Mouse (Mus musculus) right cerebral cortex, adult 18-20 months (tissue): ENCODE measurements at regions not wholly inside any gene's neighbourhood (a gene's known extent, or its start where the extent isn't known, plus 50 kb on each side); places are given as distances from the start of the nearest gene placed in this dataset.

Experiments used
- DNase-seq: peaks from one replicate; pipeline ENCODE4 v3.0.0; 2022; ENCODE audit warnings: mixed read lengths

- DNase-seq, result no peak
Observed at GRCm38 (mm10) chr10:68378212-68378611, 99.7 kb upstream of the Arid5b start.

- no peak for DNase-seq
Observed at GRCm38 (mm10) chr10:68377479-68377878, 98.9 kb upstream of the Arid5b start.

DNA sequence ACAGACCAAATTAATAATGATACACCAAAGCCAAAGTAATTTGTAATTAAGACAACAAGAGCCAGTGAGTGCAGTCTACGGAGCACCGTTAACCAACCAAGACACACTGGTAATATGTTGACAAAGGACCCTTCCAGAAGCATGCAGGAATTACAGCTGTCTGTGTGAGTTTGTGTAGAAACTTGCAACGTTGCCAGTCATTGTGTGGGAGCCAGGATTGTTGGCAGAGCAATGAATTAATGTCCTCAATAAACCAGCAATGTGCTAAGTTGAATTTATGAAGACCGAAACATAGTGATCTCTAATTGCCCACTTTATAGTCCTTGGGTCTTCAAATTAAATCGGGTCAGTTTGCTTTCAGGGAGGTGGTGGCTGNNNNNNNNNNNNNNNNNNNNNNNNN lies 95.3 kb upstream of the Arid5b start:
- DNase-seq, result no peak

DNA sequence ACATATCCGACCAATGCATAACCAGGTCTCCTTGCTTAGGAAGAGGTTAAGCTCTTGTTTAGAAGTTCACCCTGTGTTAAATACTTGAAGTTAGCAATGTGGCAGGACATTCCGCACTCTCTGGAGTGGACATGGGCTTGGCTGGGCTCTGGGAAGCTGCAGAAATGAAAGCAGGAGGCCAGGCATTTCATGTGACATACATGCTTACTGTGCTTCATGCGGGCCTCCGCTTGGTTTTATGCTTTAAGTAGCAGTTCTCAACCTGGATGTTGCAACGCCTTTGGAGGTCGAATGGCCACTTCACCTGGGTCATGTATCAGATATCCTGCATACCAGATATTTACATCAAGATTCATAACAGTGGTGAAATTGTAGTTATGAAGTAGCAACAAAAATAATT lies 93.2 kb upstream of the Arid5b start:
- DNase-seq, result no peak

DNA sequence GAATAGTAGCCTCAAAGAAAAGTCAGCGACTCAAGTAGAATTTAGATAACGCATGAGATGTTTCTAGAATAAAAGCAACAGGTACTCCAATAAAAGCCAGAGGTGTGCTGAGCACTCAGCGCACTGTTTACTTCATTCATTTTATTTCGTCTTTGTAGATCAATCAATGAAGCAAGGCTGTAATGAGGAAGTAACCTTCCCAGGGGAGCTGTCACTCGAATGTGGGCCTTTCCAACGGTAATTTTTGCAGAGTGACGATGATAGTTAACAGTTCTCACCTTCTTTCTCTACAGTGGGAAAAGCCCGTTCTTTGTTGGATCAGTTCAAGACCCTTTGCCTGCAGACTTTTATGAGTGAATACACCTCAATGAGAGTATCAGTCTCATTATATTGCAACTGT lies 92.4 kb upstream of the Arid5b start:
- DNase-seq, result no peak

- no peak for DNase-seq
Observed at GRCm38 (mm10) chr10:68366796-68367195, 88.3 kb upstream of the Arid5b start.

DNA sequence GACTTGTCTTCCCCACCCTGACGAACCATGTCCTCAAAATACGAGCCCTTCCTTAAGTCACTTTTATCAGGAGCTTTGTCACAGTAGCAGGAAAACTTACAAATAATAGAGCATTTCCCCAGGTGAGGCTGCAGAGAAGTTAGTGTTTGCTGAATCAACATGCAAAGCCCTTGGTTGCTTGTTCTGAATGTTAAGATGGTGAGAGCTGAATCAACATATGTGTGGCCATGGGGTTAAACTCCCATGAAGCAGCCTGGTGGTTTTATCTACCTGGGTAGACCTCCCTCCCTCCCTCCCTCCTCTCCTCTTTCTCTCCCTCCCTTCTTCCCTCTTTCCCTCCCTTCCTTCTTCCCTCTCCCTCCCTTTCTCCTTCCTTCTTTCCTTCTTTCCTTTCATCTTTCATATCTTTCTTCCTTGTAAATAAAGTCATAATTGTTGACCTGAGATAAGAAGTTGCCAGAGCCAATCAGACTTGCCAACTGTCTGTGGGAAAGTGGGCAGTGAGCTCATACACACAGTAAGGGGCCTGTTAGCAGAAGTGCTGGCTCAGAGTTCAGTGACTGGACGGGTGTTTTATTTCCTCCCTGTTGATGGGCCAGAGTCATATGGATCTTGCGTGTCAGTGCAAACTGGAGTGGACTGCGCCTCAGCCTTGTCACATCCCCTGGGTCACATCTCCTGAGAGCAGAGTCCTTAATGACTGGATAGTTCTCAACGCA lies 82.4 kb upstream of the Arid5b start:
- DNase-seq, result no peak

GRCm38 (mm10) chr10:68359135-68359534 lies 80.6 kb upstream of the Arid5b start:
- no peak for DNase-seq

DNA sequence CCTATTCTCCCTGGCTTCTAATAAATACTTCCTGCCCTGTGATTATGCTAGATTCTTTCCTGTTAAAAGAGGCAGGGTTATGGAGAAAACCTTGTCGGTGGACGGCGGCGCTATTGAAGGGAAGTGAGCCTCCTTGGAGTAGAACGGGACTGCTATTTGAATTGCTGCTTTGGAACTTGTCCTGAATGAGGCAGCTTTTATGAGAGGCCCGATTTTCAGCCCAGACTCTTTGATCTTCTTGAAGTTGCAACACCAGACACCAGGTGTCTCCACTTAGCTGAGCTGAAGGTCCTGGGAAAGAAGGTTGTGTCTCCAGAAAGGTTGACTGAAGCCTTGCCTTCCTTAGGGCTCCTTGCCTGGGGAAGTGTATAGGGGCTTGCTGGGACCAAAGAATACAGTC lies 78.4 kb upstream of the Arid5b start:
- DNase-seq, result peak; percentile 20

- no peak for DNase-seq
Observed at GRCm38 (mm10) chr10:68356521-68356920, 78.0 kb upstream of the Arid5b start.

DNA sequence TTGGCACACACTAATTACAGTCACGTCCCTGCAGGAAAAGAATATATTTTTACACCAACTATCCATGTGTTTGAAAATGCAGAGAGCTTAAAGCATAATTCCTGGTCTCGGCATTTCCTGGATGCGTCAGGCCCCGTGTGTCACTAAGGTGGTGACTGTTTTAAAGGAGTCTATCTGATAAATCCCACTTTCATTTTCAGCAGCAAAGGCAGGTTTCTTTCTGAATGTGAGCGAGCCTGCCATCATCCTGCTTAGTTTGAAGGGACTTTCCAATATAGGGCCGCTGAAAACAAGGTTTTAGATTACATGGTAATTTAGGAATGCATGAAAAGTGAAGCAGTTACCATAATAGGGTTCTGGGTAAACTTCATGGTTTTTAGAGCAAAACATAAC lies 77.5 kb upstream of the Arid5b start:
- DNase-seq, result no peak

- no peak for DNase-seq
Observed at GRCm38 (mm10) chr10:68355471-68356092, 77.0 kb upstream of the Arid5b start.

GRCm38 (mm10) chr10:68354335-68355231 lies 76.0 kb upstream of the Arid5b start:
- no peak for DNase-seq

DNA sequence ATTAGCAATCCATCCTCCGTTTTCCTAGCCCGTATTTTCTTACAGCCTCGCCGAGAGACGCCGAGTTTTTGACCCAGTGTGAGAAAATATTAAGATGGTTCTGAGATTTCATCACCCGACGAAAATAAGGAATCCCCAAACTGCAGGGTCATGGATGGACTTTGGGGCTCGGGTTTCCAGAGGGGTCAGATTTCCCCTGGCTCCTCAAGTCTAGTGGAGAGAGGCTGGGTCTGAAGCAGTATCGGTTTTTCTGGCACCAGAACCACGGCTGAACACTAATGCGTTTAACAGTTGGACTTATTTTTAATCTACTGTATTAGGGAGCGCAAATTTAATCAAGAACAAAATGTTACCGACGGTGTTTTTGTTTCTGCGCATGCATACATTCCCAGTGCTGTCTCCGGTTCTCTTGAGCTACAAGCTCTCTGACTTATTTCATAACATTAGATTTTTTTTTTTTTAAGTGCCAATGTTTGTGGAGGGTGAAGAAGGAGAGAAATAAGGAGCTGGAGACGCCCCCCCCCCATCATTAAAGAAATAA lies 75.2 kb upstream of the Arid5b start:
- DNase-seq, result no peak

DNA sequence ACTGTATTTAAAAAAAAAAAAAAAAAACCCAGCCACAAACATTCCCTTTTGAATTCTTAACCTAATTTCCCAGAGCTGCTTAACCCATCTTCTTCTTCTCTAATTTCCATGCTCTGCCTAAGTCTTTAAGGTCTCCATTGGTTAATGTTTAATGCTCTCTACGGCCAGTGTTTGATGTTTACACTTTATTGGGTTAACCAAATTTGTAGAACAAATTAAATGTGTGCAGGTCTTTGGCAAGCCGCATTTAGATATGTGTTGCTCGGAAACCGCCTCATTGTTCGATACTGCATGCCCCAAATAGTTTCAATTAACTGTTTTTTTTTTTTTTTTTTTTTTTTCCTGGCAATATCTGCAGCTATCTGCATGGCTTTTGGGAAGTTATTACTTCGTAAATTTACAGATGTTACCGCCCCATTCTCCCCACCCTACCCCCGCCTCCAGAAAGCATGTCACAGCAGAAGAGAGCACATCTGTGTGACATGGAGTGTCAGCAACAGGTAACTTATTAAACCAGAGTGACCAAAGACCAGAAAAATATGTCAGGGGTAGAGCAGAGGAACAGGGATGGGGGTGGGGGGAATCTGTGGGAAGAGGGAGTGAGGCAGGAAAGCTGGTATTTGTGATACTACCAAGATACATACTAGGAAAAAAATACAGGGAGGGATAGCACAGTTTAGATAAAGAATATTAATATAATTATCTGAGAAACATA lies 73.5 kb upstream of the Arid5b start:
- no peak for DNase-seq

DNA sequence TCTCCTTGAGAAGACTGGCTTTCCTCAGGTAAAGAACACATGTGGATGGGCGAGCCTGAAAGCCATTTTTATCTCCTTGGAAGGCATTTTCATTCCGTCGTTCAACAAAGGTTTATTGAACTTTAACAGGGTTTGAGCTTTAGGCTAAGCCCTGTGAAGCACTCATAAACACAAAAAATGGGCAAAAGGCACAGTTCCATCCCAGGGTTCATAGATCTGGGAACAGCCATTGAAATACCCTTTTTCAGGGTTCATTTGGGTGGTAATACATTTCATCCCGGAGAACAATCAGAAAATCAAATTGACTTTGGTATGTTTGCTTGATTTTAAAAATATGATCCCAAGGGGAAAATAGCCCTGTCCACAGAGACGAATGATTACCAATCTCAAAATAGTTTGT lies 72.9 kb upstream of the Arid5b start:
- DNase-seq, result no peak

DNA sequence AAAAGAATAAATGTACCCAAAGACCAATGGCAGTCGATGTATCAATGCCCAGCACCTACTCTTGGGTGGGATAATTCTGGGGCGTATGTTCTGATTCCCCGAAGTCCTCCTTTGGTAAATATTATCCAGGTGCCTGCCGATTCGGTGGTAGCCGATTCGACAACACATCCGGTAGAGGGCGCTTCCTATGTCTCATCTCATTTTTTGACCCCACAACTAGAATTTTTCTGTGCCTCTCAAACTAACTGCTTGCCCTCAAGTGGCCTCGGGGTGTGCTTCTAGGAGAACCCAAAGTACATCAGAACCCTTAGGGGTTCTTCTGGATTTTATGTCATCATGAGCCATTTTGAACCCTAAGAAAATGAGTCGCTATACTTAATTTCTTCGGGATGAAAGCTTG lies 72.3 kb upstream of the Arid5b start:
- DNase-seq, result no peak

- no peak for DNase-seq
Observed at GRCm38 (mm10) chr10:68347806-68348205, 69.3 kb upstream of the Arid5b start.

DNA sequence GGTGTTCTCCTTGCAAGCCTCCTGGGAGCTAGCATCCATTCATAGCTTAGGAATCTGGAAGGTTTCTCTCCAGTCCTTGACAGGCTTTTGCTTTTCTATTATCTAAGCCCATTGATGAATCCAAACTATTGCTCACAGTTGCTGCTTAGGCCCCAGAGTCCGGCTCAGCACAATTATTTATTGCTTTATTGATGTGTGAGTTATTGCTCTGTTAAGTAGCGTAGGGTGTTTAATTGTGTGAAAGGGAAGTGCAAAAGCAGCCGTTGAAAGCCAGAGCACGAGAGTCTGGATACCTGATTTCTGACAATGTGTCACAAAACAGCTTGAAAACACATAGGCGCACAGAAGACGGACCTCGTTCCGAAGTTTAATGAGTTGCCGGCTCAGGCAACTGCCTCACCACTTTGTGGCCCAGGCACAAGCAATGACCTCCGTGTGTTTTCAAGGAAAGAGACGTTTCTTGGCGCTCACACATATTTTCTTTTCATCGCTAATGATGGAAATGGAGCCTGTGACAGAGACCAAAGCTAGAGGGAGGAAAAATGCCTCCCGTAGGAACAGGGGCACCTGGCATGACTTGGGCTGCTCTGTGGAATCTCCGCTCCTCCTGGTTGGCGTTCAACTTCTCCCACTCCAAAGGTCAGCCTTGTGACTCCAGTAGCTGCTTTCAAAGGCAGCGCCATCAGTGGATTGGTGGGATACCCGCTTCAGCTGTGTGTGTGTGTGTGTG lies 66.6 kb upstream of the Arid5b start:
- no peak for DNase-seq

- DNase-seq, result no peak
Observed at GRCm38 (mm10) chr10:68344211-68344610, 65.7 kb upstream of the Arid5b start.

DNA sequence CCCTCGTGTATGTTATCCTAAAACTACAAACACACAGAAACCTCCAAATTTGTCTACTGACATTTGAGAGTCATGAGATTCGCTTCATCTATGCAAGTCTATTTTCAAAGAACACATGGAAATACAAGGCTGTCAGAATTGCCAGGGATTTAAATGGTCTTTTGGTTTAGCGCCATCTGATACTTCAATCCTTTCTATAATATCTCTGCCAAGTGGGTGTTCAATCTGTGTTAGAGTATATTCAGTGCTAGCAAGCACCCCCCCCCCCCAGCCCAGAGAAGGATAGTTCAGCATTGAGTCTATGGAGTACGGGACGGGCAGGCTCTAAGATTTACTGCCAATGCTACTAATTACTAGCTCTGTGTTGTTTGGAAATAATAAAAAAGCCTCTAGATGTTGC lies 55.5 kb upstream of the Arid5b start:
- DNase-seq, result no peak
